Mouse (Mus musculus) bone marrow macrophage, adult 2 months (primary cell): ENCODE results near the gene Zfp668. TPM values are rescaled to one million over a fixed set of nuclear protein-coding genes. Genes with fewer than 3 reads are reported as not detected.

Experiments
- H3K27ac ChIP-seq: 2 replicates; pipeline ENCODE4 v1.5.1; 2012; ENCODE audit warnings: low read depth, low read length; ENCODE audit not compliant: insufficient read depth
- H3K4me1 ChIP-seq: 2 replicates; pipeline ENCODE4 v1.6.1; 2012; ENCODE audit warnings: low read length; ENCODE audit not compliant: control insufficient read depth, insufficient read depth
- H3K4me3 ChIP-seq: 2 replicates; pipeline ENCODE4 v1.5.1; 2012; ENCODE audit warnings: mild to moderate bottlenecking, low read length, moderate library complexity; ENCODE audit not compliant: insufficient read depth
- CTCF ChIP-seq: IDR thresholded peaks from 2 replicates; pipeline ENCODE4 v1.5.1; 2012; ENCODE audit warnings: low read depth, mild to moderate bottlenecking, low read length, moderate library complexity
- POLR2A ChIP-seq: IDR thresholded peaks from 2 replicates; pipeline ENCODE4 v1.6.1; 2012; ENCODE audit warnings: mild to moderate bottlenecking, low read depth, low read length, borderline replicate concordance
- polyA plus RNA-seq: library from polyadenylated mRNA; stranded (reverse); fragments of >200 nt; gene quantifications from 2 replicates; pipeline ENCODE4 v1.2.4, GENCODE M21; 2012; ENCODE audit not compliant: missing spikeins, insufficient read depth, insufficient read length

Gene Zfp668
- polyA plus RNA-seq, 1 experiment: 9.8 TPM

DNA sequence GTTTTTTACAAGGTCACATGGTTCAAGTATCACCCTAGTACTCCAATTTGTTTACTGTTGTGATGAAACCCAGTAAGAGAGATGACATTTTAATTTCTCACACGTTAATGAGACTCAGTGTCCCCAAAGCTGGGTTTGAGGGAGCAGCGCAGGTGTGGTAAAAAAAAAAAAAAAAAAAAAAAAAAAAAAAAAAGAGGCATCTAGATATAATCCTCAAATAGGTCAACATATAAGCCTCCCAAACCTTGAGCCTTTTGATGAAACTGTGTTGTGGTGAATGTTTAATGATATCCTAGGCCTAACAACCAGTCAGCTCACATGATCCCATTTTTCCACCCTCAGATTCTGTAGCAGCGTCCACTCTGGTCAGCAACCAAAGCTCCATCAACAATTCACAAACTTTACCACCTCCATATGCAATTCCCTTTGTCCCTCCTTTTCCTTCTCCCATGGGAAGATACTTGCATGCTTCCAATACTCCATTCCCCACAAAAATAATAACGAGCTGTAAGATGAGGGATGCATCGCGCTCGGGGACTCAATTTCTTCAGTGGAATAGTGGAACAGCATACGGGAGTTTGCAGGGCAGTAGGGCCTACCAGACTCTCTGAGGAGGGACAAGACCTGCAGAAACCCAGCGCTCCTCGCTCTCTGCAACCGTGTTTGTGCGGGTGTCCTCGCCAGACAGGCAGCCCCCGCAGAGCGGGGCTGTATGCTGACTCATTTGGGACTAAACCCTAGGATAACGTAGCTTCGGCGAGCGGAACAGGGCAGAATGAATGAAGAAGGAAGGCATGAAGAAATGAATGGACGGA, 1.6 kb downstream of the Zfp668 start:
- H3K4me3 ChIP-seq: peak overlapping the region; percentile 89
- peak overlapping the region; percentile 93 for H3K27ac ChIP-seq
- peaks cover 20% of the 10 kb centered on the region for H3K4me1 ChIP-seq
- TF ChIP-seq POLR2A (no peak), CTCF (no peak)

DNA sequence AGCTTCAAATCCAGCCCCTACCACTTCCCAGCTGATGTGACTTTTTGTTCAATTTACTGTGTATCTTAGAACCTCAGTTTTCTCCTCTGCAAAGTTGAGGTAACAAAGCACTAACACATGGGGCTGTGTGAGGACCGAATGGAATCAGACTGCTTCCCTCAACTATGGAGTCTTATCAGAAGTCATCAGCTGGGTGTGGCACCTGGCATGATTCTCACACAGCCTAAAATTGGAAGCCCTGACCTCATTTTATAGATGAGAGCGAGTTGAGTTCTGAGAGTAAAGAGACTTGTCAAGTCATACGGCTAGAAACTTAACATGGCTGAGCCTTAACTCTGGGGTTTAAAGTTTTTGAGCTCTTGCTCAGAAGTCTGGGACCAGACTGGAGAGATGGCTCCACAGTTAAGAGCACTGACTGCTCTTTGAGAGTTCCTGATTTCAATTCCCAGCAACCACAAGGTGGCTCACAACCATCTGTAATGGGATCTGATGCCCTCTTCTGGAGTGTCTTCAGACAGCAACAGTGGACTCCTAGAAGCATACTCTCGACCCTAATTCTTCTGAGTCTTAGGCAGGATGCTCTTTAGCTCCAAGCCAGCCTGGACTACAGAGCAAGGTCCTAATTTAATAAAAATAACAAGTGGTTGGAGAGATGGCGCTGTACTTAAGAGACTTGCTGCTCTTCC, 6.3 kb downstream of the Zfp668 start:
- Histone ChIP-seq H3K4me1 (peaks cover 27% of the 10 kb centered on the region), H3K27ac (no peak overlapping the region), H3K4me3 (no peak overlapping the region)
- TF ChIP-seq POLR2A (no peak), CTCF (no peak)

DNA sequence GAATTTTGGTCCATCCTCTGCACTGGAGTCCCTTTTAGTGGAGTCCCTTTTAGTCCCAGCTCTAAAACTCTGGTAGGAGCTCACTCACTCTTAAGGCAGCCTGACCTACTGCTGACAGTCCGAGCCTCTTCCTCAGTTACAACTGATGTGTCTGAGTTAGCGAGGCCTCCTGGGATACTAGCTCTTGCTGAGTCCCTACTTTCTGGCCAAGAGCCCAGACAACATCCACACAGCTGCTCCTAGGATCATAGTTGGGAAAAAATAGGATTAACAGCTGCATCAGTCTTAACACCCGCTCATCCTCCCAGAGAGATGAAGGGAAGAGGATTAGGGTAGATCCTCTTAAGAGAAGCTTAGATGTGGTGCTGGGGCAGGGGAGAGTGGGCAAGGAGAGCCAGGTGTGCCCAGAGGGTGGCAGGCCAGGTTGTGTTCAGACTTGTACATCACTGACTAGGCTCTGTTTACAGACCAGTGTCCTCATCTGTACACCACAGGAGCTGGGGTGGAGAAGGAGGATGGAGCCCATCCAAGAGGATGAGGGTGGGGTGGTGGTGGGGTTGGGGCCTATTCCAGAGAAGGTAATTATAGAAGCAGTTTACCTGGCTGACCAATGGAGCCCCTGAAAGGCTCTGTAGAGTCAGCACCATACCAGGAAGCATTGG, 7.3 kb downstream of the Zfp668 start:
- Histone ChIP-seq H3K27ac (no peak overlapping the region), H3K4me1 (peaks cover 23% of the 10 kb centered on the region), H3K4me3 (no peak overlapping the region)
- TF ChIP-seq POLR2A: no peak
- TF ChIP-seq CTCF: no peak

DNA sequence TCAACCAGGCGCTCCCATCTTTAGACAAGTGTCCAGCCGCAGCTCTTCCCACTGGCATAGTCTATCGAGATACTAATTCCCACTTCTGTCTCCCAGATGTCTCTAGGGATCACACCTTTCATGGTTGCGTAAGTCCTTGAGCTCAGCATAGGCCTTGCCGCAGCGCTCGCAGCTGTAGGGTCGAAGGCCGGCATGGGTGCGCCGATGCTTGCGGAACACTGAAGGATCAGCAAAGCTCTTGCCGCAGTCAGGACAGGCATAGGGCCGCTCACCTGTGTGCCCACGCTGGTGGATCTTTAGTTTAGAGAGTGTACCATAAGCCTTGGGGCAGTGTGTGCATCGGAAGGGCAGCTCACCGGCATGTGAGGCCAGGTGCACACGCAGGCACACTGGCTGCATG, 9.0 kb downstream of the Zfp668 start:
- Histone ChIP-seq H3K27ac (no peak overlapping the region), H3K4me1 (peaks cover 12% of the 10 kb centered on the region), H3K4me3 (no peak overlapping the region)
- TF ChIP-seq POLR2A (no peak), CTCF (no peak)

DNA sequence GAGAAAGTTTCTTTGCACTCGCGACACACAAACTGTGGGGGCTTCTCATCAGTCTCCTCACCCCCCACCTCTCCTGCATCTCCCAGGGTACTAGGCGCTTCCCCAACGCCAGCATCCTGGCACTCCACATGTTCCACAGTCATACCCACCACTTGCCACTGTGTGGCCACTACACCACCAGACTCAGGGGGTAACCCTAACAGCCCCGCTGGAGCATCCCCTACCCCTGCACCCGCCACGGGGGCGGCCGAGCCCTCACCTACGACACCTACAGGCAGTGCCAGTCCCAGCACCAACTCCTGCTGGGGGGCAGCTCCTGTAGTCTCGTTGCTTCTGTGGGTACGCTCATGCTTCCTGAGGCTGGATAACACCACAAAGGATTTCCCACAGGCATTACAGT, 10.2 kb downstream of the Zfp668 start:
- Histone ChIP-seq H3K4me1 (peaks cover 10% of the 10 kb centered on the region), H3K27ac (no peak overlapping the region), H3K4me3 (no peak overlapping the region)
- TF ChIP-seq CTCF (no peak), POLR2A (no peak)

DNA sequence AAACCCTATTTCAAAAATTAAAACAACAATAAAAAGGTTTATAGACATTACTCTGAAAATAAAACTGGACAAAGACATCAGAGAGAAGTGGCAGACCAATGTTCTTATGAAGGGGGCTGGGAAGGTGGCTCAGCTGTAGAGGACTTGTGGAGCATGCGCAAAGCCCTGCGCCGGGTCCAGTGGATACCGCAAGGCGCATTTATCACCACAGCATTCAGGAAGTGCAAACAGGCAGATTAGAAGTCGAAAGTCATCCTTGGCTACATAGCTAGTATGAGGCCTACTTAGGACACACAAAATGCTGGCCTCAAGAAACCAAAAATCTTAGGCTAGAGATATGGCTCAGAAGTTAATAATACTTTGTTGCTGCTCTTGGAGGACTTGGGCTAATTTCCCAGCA, 18.4 kb downstream of the Zfp668 start:
- Histone ChIP-seq H3K27ac (no peak overlapping the region), H3K4me3 (no peak overlapping the region)
- TF ChIP-seq POLR2A (no peak), CTCF (no peak)

DNA sequence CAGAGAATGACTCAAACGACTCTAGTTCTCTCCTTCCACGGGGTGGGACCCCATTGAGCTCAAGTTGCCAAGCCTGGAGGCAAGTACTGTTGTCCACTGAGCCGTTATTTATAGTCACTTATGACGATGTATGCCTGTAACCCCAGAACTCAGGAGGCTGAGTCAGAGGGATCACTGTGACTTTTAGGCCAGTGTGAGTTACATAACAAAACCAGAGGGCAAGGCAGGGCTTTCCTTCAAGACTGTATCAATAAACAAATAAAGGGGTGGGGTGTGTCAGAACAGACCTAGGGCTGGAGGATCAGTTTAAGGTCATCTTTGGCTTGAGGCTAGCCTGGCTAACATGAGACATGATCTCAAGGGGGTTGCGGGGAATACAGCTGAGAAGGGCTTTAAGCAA, 25.7 kb downstream of the Zfp668 start:
- Histone ChIP-seq H3K4me1 (peaks cover 34% of the 10 kb centered on the region), H3K27ac (peak overlapping the region; percentile 92), H3K4me3 (peak overlapping the region; percentile 44)
- TF ChIP-seq CTCF (no peak), POLR2A (no peak)

More for the DNA sequence above, 18.4 kb downstream of the Zfp668 start:
- H3K4me1 ChIP-seq: no peaks in the 10 kb centered on the region

DNA sequence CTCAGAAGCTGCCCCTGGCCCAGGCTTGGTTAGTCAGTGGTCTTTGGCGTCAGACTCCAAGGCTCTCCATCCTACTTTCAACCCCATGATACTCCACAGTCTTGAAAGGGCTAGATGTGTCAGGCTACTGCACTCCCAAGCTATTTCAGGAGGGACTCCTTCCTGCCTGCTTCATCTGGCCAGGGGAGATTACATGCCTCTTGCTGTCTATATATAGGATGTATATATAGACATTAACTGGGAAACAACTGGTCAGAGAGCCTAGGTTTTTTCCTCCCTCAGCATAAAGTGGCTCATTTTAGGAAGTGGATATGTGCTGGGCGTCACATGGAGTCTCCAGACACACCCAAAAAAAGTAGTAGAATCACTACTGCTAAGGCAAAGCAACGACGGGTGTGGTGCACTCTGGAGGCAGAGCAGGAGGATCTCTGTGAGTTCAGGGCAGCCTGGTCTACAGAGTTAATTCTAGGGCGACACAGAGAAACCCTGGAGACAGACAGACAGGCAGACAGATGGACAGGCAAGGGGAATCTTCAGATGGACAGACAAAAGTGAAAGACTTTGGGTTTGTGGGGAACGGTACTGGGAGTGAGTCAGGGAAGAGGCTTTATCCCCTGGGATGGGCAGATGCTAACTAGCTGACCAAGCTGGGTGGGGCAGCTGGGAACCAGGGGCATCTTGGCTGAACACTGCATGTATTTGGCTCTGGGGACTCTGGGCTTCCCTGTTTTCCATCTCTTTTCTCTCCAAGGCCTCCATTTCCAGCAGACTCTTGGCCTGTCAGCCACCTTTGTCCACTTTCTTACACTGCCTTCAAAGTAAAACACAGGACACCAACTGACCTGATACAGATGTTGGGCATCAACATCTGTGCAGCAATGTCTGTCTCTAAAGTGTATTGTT, 26.4 kb downstream of the Zfp668 start:
- TF ChIP-seq CTCF (no peak), POLR2A (peak; percentile 21; the same call in 1 of the 2 replicates)
- Histone ChIP-seq H3K4me1 (peaks cover 34% of the 10 kb centered on the region), H3K4me3 (peak overlapping the region; percentile 44), H3K27ac (peak overlapping the region; percentile 92)
